Mouse (Mus musculus) CH12.LX (cell line): ENCODE measurements around the gene Proser3. TPM values are rescaled to one million over a fixed set of nuclear protein-coding genes. Genes with fewer than 3 reads are reported as not detected.

Experiments used
- DNase-seq: peaks from one replicate; pipeline ENCODE4 v3.0.0-alpha.2; 2013; ENCODE audit errors: extremely low read depth
- H3K27ac ChIP-seq: 2 replicates; pipeline ENCODE4 v1.5.1; 2012; ENCODE audit warnings: low read depth, mild to moderate bottlenecking, control low read depth, moderate library complexity; ENCODE audit not compliant: insufficient read depth
- H3K27me3 ChIP-seq: replicated peaks from 2 replicates; pipeline ENCODE3; 2012; ENCODE audit warnings: inconsistent platforms
- H3K36me3 ChIP-seq, 2 experiments: replicated peaks in 1 of 2; 2 replicates each; pipeline versions ENCODE3 to v1.6.1; 2012; ENCODE audit warnings: inconsistent platforms in 1 of 2, low read length in 1 of 2, mild to moderate bottlenecking in 1 of 2, mixed read lengths in 1 of 2, moderate library complexity in 1 of 2; ENCODE audit not compliant: control insufficient read depth in 1 of 2, insufficient read depth in 1 of 2
- H3K4me1 ChIP-seq, 2 experiments: 2 replicates each; pipeline ENCODE4 v1.6.1; 2012; ENCODE audit warnings: inconsistent platforms in 1 of 2, moderate library complexity in 1 of 2; ENCODE audit not compliant: insufficient read depth in 2 of 2, control insufficient read depth in 1 of 2
- H3K4me2 ChIP-seq: 2 replicates; pipeline ENCODE4 v1.6.1; 2012; ENCODE audit warnings: low read depth, mild to moderate bottlenecking, control low read depth; ENCODE audit not compliant: poor library complexity, insufficient read depth, severe bottlenecking
- H3K4me3 ChIP-seq, 3 experiments: fragments of 150-350 bp in 1 of 3; sonication (generic) in 1 of 3; replicated peaks in 1 of 3; 2 replicates each; pipeline versions ENCODE3 to v1.5.1; 2011 to 2012; ENCODE audit warnings: low read depth in 2 of 3, low read length in 2 of 3, mild to moderate bottlenecking in 2 of 3, moderate library complexity in 2 of 3, control low read depth in 1 of 3, improper control_type of control experiment in 1 of 3, inconsistent platforms in 1 of 3, mixed read lengths in 1 of 3; ENCODE audit not compliant: poor library complexity in 1 of 3
- H3K79me2 ChIP-seq: replicated peaks from 2 replicates; pipeline ENCODE4 v1.6.1; 2012; ENCODE audit warnings: mild to moderate bottlenecking, moderate library complexity; ENCODE audit not compliant: control insufficient read depth, poor library complexity, insufficient read depth, severe bottlenecking; ENCODE audit errors: extremely low read depth
- H3K9ac ChIP-seq: 2 replicates; pipeline ENCODE4 v1.6.1; 2012; ENCODE audit warnings: low read depth, mild to moderate bottlenecking, control low read depth, moderate library complexity; ENCODE audit not compliant: insufficient read depth
- H3K9me3 ChIP-seq: replicated peaks from 2 replicates; pipeline ENCODE3; 2012; ENCODE audit warnings: low read length, inconsistent platforms, mixed read lengths
- BHLHE40 ChIP-seq: IDR thresholded peaks from 2 replicates; pipeline ENCODE4 v1.6.1; 2011; ENCODE audit warnings: mild to moderate bottlenecking, low read depth, low read length, improper control_type of control experiment
- CHD2 ChIP-seq: IDR thresholded peaks from 2 replicates; pipeline ENCODE4 v1.6.1; 2011; ENCODE audit warnings: low read length, improper control_type of control experiment
- E2F4 ChIP-seq: IDR thresholded peaks from 2 replicates; pipeline ENCODE4 v1.6.1; 2011; ENCODE audit warnings: low read depth, low read length, improper control_type of control experiment; ENCODE audit not compliant: insufficient replicate concordance
- ELF1 ChIP-seq: IDR thresholded peaks from 2 replicates; pipeline ENCODE4 v1.6.1; 2014; ENCODE audit warnings: low read depth, mild to moderate bottlenecking, inconsistent platforms, low read length, improper control_type of control experiment
- EP300 ChIP-seq: IDR thresholded peaks from 2 replicates; pipeline ENCODE4 v1.6.1; 2011; ENCODE audit warnings: low read length, improper control_type of control experiment
- ETS1 ChIP-seq: conservative IDR thresholded peaks from 2 replicates; pipeline ENCODE4 v1.6.1; 2012; ENCODE audit warnings: low read depth, mild to moderate bottlenecking, inconsistent platforms, low read length, improper control_type of control experiment, moderate library complexity
- IRF4 ChIP-seq: IDR thresholded peaks from 2 replicates; pipeline ENCODE4 v1.6.1; 2014; ENCODE audit warnings: low read depth, mild to moderate bottlenecking, inconsistent platforms, low read length, improper control_type of control experiment
- JUND ChIP-seq: conservative IDR thresholded peaks from 2 replicates; pipeline ENCODE4 v1.6.1; 2011; ENCODE audit warnings: low read depth, low read length, improper control_type of control experiment
- KAT2A ChIP-seq: IDR thresholded peaks from 2 replicates; pipeline ENCODE4 v1.6.1; 2012; ENCODE audit warnings: low read length, improper control_type of control experiment, inconsistent platforms; ENCODE audit not compliant: insufficient replicate concordance
- MAFK ChIP-seq: IDR thresholded peaks from 2 replicates; pipeline ENCODE4 v1.6.1; 2011; ENCODE audit warnings: low read length, improper control_type of control experiment; ENCODE audit not compliant: insufficient replicate concordance
- MEF2A ChIP-seq: IDR thresholded peaks from 2 replicates; pipeline ENCODE4 v1.6.1; 2014; ENCODE audit warnings: low read depth, mild to moderate bottlenecking, inconsistent platforms, low read length, improper control_type of control experiment, borderline replicate concordance
- MXI1 ChIP-seq: IDR thresholded peaks from 2 replicates; pipeline ENCODE4 v1.6.1; 2011; ENCODE audit warnings: mild to moderate bottlenecking, low read depth, low read length, improper control_type of control experiment
- NRF1 ChIP-seq: IDR thresholded peaks from 2 replicates; pipeline ENCODE4 v1.6.1; 2014; ENCODE audit warnings: low read depth, mild to moderate bottlenecking, inconsistent platforms, low read length, improper control_type of control experiment, moderate library complexity
- POLR2A ChIP-seq: IDR thresholded peaks from 2 replicates; pipeline ENCODE4 v1.6.1; 2011; ENCODE audit warnings: low read depth, mild to moderate bottlenecking, improper control_type of control experiment, low read length
- POLR2AphosphoS2 ChIP-seq: IDR thresholded peaks from 2 replicates; pipeline ENCODE4 v1.6.1; 2011; ENCODE audit warnings: low read depth, low read length, improper control_type of control experiment
- RCOR1 ChIP-seq: conservative IDR thresholded peaks from 2 replicates; pipeline ENCODE4 v1.6.1; 2012; ENCODE audit warnings: low read depth, mild to moderate bottlenecking, inconsistent platforms, low read length, improper control_type of control experiment
- SMC3 ChIP-seq: IDR thresholded peaks from 2 replicates; pipeline ENCODE4 v1.6.1; 2011; ENCODE audit warnings: low read depth, low read length, improper control_type of control experiment
- UBTF ChIP-seq: IDR thresholded peaks from 2 replicates; pipeline ENCODE4 v1.6.1; 2012; ENCODE audit warnings: low read depth, mild to moderate bottlenecking, inconsistent platforms, low read length, improper control_type of control experiment, moderate library complexity
- USF1 ChIP-seq: IDR thresholded peaks from 2 replicates; pipeline ENCODE4 v1.6.1; 2014; ENCODE audit warnings: low read depth, mild to moderate bottlenecking, inconsistent platforms, low read length, improper control_type of control experiment
- USF2 ChIP-seq: conservative IDR thresholded peaks from 2 replicates; pipeline ENCODE4 v1.6.1; 2011; ENCODE audit warnings: low read depth, low read length, improper control_type of control experiment
- ZC3H11A ChIP-seq: IDR thresholded peaks from 2 replicates; pipeline ENCODE4 v1.6.1; 2012; ENCODE audit warnings: low read depth, mild to moderate bottlenecking, inconsistent platforms, low read length, improper control_type of control experiment
- ZKSCAN1 ChIP-seq: IDR thresholded peaks from 2 replicates; pipeline ENCODE4 v1.6.1; 2012; ENCODE audit warnings: low read depth, inconsistent platforms, low read length, improper control_type of control experiment, borderline replicate concordance
- ZNF384 ChIP-seq: IDR thresholded peaks from 2 replicates; pipeline ENCODE4 v1.6.1; 2012; ENCODE audit warnings: low read depth, low read length, improper control_type of control experiment, inconsistent platforms
- dilution Hi-C: fragments of 300-500 bp; cut with MboI; formaldehyde crosslinking; loops from 2 replicates; pipeline ENCODE4 v1.14.3; 2020; ENCODE audit warnings: low sequenced_read_pairs; ENCODE audit not compliant: extremely low pct_unique_long_range_greater_than_20kb, extremely low pct_ligation_motif_present
- in situ Hi-C: fragments of 300-500 bp; cut with MboI; formaldehyde crosslinking; loops from 3 replicates; pipeline ENCODE4 v1.14.3; 2019; ENCODE audit warnings: low sequenced_read_pairs, low pct_ligation_motif_present, low pct_unique_long_range_greater_than_20kb, mixed read lengths
- polyA plus RNA-seq: library from polyadenylated mRNA; unstranded; fragments of >175 nt; gene quantifications from 2 replicates; pipeline ENCODE4 v1.2.1, GENCODE M21; 2012; ENCODE audit warnings: low read depth; ENCODE audit not compliant: insufficient read length
- total RNA-seq, 2 experiments: library from RNA; depleted of rRNA; stranded (reverse); fragments of 300-350 nt in 1 of 2; fragments of >200 nt in 1 of 2; gene quantifications; 2 replicates each; pipeline ENCODE4 v1.2.3; 2012 to 2014

Proser3 gene
- total and polyA plus RNA-seq, 3 experiments: 2.0 to 6.0 (median 5.9) TPM

DNA sequence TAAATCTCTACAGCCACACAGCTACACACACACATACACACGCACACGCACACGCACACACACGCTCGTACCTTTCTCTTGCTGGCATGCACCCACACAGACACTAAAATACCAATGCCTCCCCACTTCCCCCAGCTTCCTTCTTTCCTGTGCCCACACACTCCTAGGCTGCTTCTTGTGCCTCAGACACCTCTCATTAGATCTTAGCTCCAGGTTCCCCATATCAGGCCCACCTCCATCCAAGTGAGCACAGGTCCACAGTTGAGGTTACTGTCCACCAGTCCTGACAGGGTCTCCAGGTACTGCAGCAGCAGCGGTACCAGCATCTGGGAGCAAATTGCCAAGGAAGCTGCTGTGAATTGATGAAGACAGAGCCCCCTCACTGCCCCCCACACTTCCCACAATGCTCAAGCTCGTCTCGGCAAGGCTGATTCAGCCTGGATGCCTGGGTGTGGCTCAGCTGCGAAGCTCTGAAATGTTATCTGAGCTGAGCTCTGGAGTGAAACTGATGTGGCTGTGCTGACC lies 20.7 kb downstream of the Proser3 start:
- H3K27ac ChIP-seq: no peak overlapping the region

DNA sequence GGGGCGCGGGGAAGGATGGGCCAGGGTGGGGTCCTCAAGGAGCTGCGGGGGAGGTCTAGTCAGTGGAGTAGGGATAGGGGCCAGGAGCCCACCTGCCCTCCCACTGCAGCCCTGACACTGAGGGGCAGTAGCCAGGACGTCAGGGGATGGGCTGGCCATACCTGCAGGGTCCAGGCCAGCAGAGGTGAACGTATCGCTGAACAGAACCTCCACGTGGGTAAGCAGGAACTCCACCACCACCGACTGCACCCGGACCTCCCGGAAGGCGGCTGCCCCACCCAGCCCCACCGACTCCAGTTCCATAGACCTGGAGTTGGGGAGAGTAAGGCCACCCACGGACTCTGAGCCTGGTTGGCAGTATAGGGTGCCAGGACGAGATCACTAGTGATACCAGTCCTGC lies 25.1 kb downstream of the Proser3 start:
- Histone ChIP-seq H3K4me3 (no peak overlapping the region), H3K9me3 (no peaks in the 10 kb centered on the region), H3K27ac (no peak overlapping the region), H3K27me3 (no peaks in the 10 kb centered on the region), H3K79me2 (no peaks in the 10 kb centered on the region), H3K4me1 (peaks cover 10 to 16% of the 10 kb centered on the region in 2 experiments), H3K4me2 (no peak overlapping the region), H3K36me3 (peaks cover 34 to 92% of the 10 kb centered on the region in 2 experiments), H3K9ac (no peak overlapping the region)
- dilution Hi-C loops: no loop called here
- TF ChIP-seq POLR2AphosphoS2 (no peak), MEF2A (no peak), NRF1 (no peak), ZKSCAN1 (no peak), E2F4 (no peak), ZNF384 (no peak), IRF4 (no peak), EP300 (no peak), MXI1 (no peak), ETS1 (no peak), JUND (no peak), CHD2 (no peak), POLR2A (no peak)
- in situ Hi-C loops: no loop called here
- DNase-seq: no peak

More for the DNA sequence above, 20.7 kb downstream of the Proser3 start:
- no peak for DNase-seq
- dilution Hi-C loops: no loop called here
- Histone ChIP-seq H3K79me2 (no peaks in the 10 kb centered on the region), H3K4me1 (peaks cover 4 to 14% of the 10 kb centered on the region in 2 experiments), H3K4me3 (no peak overlapping the region)
- TF ChIP-seq NRF1 (no peak), MXI1 (no peak), ZC3H11A (no peak), ELF1 (no peak), ETS1 (no peak), UBTF (no peak), ZNF384 (no peak), MAFK (no peak), BHLHE40 (no peak), USF1 (no peak), USF2 (no peak), RCOR1 (no peak), KAT2A (no peak), SMC3 (no peak)
- TF ChIP-seq, all 38 proteins: peak for 0
- Histone ChIP-seq H3K9ac (no peak overlapping the region), H3K36me3 (peaks cover 29 to 68% of the 10 kb centered on the region in 2 experiments), H3K4me2 (no peak overlapping the region), H3K9me3 (no peaks in the 10 kb centered on the region), H3K27me3 (no peaks in the 10 kb centered on the region)
- in situ Hi-C loops: no loop called here
